8 mouse cellular contexts compared by ENCODE assay signal in genomic region chr15:78978875-78979274, GRCm38 (mm10). TPM values are rescaled to one million over a fixed set of nuclear protein-coding genes. Genes with fewer than 3 reads are reported as not detected.
DNase-seq lines count a peak whose midpoint lies in the region; ATAC-seq and TF ChIP-seq lines count a peak whose summit lies in the region.

No protein-coding gene starts in this region.

- DNase-seq in CH12.LX (ENCODE audit: extremely low read depth) = no peak
- peak; percentile 65 for DNase-seq in kidney, adult 2 months
- peak; percentile 93 for DNase-seq in lung, embryonic 14.5 days
- peak; percentile 73 to 82 for DNase-seq in spleen, postnatal 4 days (ENCODE audit: low spot score in 2 of 2)
- DNase-seq in thymus, postnatal 14 days = no peak
- no peak for DNase-seq in cerebellum, postnatal 25 days

- peaks cover 32% of the 10 kb centered on the region for H3K27me3 ChIP-seq in CH12.LX (replicated peaks)
- H3K27me3 ChIP-seq in kidney, adult 2 months (replicated peaks; ENCODE audit: control insufficient read depth, insufficient read depth, low read length) = no peaks in the 10 kb centered on the region
- no peaks in the 10 kb centered on the region for H3K27me3 ChIP-seq in lung, embryonic 14.5 days (ENCODE audit: insufficient read depth, low read length)

- no peak overlapping the region for H3K4me2 ChIP-seq in CH12.LX (ENCODE audit: insufficient read depth, low read depth, poor library complexity, severe bottlenecking)
- H3K4me2 ChIP-seq in lung, embryonic 14.5 days = 0 out of 2 replicates have a peak overlapping the region, but pooled peaks have one; percentile 0

- WGBS in kidney, adult 2 months = 25% methylated on average over 4 of the region's 4 CpGs
- WGBS in lung, embryonic 14.5 days = 3% methylated on average over 4 of the region's 4 CpGs

- no peaks in the 10 kb centered on the region for H3K79me2 ChIP-seq in CH12.LX (replicated peaks; ENCODE audit: control insufficient read depth, extremely low read depth, insufficient read depth, poor library complexity, severe bottlenecking)

- no peak for TF ChIP-seq RAD21 in CH12.LX (IDR thresholded peaks at IDR 0.05; ENCODE audit: low read depth, low read length)

- H3K9me3 ChIP-seq in CH12.LX (replicated peaks; ENCODE audit: low read length) = no peaks in the 10 kb centered on the region
- no peaks in the 10 kb centered on the region for H3K9me3 ChIP-seq in lung, embryonic 14.5 days (ENCODE audit: low read depth, low read length)

- H3K27ac ChIP-seq in CH12.LX (ENCODE audit: insufficient read depth, low read depth) = no peak overlapping the region
- peak overlapping the region; percentile 70 for H3K27ac ChIP-seq in bone marrow macrophage, adult 2 months (ENCODE audit: insufficient read depth, low read depth, low read length)
- H3K27ac ChIP-seq in kidney, adult 2 months (ENCODE audit: insufficient read depth, low read depth, low read length) = no peak overlapping the region
- H3K27ac ChIP-seq in lung, embryonic 14.5 days (ENCODE audit: low read depth) = peak overlapping the region; percentile 32; the same call in 1 of the 2 replicates

- no peaks in the 10 kb centered on the region for H3K36me3 ChIP-seq in CH12.LX (replicated peaks in 1 of 2; ENCODE audit: control insufficient read depth in 1 of 2, insufficient read depth in 1 of 2, low read length in 1 of 2)
- no peaks in the 10 kb centered on the region for H3K36me3 ChIP-seq in kidney, adult 2 months (ENCODE audit: control insufficient read depth, insufficient read depth, low read length)
- H3K36me3 ChIP-seq in lung, embryonic 14.5 days (ENCODE audit: insufficient read depth) = no peaks in the 10 kb centered on the region

- in situ Hi-C loops in CH12.LX (cut with MboI; ENCODE audit: low pct_ligation_motif_present, low pct_unique_long_range_greater_than_20kb, low sequenced_read_pairs) = no loop called here

- no peak overlapping the region for H3K4me3 ChIP-seq in CH12.LX (replicated peaks in 1 of 3; ENCODE audit: low read depth in 2 of 3, low read length in 2 of 3, poor library complexity in 1 of 3)
- no peak overlapping the region for H3K4me3 ChIP-seq in bone marrow macrophage, adult 2 months (ENCODE audit: insufficient read depth, low read length)
- H3K4me3 ChIP-seq in kidney, adult 2 months (ENCODE audit: insufficient read depth, low read depth, low read length) = no peak overlapping the region
- no peak overlapping the region for H3K4me3 ChIP-seq in lung, embryonic 14.5 days (ENCODE audit: low read depth, low read length)

- dilution Hi-C loops in CH12.LX (cut with MboI; ENCODE audit: extremely low pct_ligation_motif_present, extremely low pct_unique_long_range_greater_than_20kb, low sequenced_read_pairs) = no loop called here

- H3K4me1 ChIP-seq in CH12.LX (ENCODE audit: control insufficient read depth in 1 of 2, insufficient read depth in 2 of 2) = peaks cover 16 to 30% of the 10 kb centered on the region in 2 experiments
- peaks cover 35% of the 10 kb centered on the region for H3K4me1 ChIP-seq in bone marrow macrophage, adult 2 months (ENCODE audit: control insufficient read depth, insufficient read depth, low read length)
- H3K4me1 ChIP-seq in kidney, adult 2 months (ENCODE audit: control insufficient read depth, insufficient read depth, low read length) = peaks cover 4% of the 10 kb centered on the region; the same call in 1 of the 2 replicates
- H3K4me1 ChIP-seq in lung, embryonic 14.5 days (ENCODE audit: insufficient read depth) = peaks cover 16% of the 10 kb centered on the region

- peak; percentile 55 for ATAC-seq in granulocyte monocyte progenitor cell, adult 5-6 weeks (replicated peaks; ENCODE audit: poor library complexity, severe bottlenecking)
- ATAC-seq in lung, embryonic 14.5 days (ENCODE audit: insufficient read depth) = peak; percentile 59

- no peak for TF ChIP-seq CTCF in CH12.LX (conservative IDR thresholded peaks at IDR 0.05 in 1 of 2, IDR thresholded peaks at IDR 0.05 in 1 of 2; ENCODE audit: low read depth in 2 of 2, low read length in 2 of 2)
- TF ChIP-seq CTCF in bone marrow macrophage, adult 2 months (IDR thresholded peaks at IDR 0.05; ENCODE audit: low read depth, low read length) = no peak
- TF ChIP-seq CTCF in kidney, adult 2 months (conservative IDR thresholded peaks at IDR 0.05; ENCODE audit: insufficient read depth, insufficient read length, low read depth, low read length) = no peak
- no peak for TF ChIP-seq CTCF in lung, embryonic 14.5 days (IDR thresholded peaks at IDR 0.05; ENCODE audit: low read depth)

- no peak for TF ChIP-seq EP300 in CH12.LX (IDR thresholded peaks at IDR 0.05; ENCODE audit: low read length)

- no peak overlapping the region for H3K9ac ChIP-seq in CH12.LX (ENCODE audit: insufficient read depth, low read depth)
- 0 out of 2 replicates have a peak overlapping the region, but pooled peaks have one; percentile 13 for H3K9ac ChIP-seq in lung, embryonic 14.5 days

- TF ChIP-seq POLR2A in CH12.LX (IDR thresholded peaks at IDR 0.05; ENCODE audit: low read depth, low read length) = no peak
- no peak for TF ChIP-seq POLR2A in bone marrow macrophage, adult 2 months (IDR thresholded peaks at IDR 0.05; ENCODE audit: borderline replicate concordance, low read depth, low read length)
- TF ChIP-seq POLR2A in kidney, adult 2 months (IDR thresholded peaks at IDR 0.05; ENCODE audit: low read depth, low read length) = no peak

TF ChIP-seq in CH12.LX, 34 proteins besides CTCF, POLR2A, EP300 and RAD21:
- peak; percentile 52; the same call in 1 of the 2 replicates for TF ChIP-seq ETS1 (conservative IDR thresholded peaks at IDR 0.05; ENCODE audit: low read depth, low read length)
- no peak for TF ChIP-seq SMC3 (IDR thresholded peaks at IDR 0.05; ENCODE audit: low read depth, low read length)
- TF ChIP-seq RCOR1 (conservative IDR thresholded peaks at IDR 0.05; ENCODE audit: low read depth, low read length) = no peak
- TF ChIP-seq BHLHE40 (IDR thresholded peaks at IDR 0.05; ENCODE audit: low read depth, low read length) = peak; percentile 33; the same call in 1 of the 2 replicates
- TF ChIP-seq MXI1 (IDR thresholded peaks at IDR 0.05; ENCODE audit: low read depth, low read length) = no peak
- no peak for TF ChIP-seq MEF2A (IDR thresholded peaks at IDR 0.05; ENCODE audit: borderline replicate concordance, low read depth, low read length)
- TF ChIP-seq CHD2 (IDR thresholded peaks at IDR 0.05; ENCODE audit: low read length) = peak; percentile 65
- TF ChIP-seq IRF4 (IDR thresholded peaks at IDR 0.05; ENCODE audit: low read depth, low read length) = peak; percentile 49; the same call in 1 of the 2 replicates
- 0 out of 2 replicates have a peak, but pooled peaks have one; percentile 8 for TF ChIP-seq MAZ (IDR thresholded peaks at IDR 0.05; ENCODE audit: low read depth, low read length)

RNA-seq across cellular contexts. Expression of gene Triobp, which starts 31.4 kb away (rescaled TPM):
- total RNA-seq in CH12.LX (2012; rRNA removed) (26.3 and 31.0 TPM in 2 replicates), CH12.LX (2014; rRNA removed) (10.9 and 11.5 TPM in 2 replicates)
- 25.5 and 27.3 TPM in 2 replicates for polyA plus RNA-seq in CH12.LX (2012; ENCODE audit: insufficient read length, low read depth)
- 28.7 and 33.2 TPM in 2 replicates for polyA plus RNA-seq in bone marrow macrophage, adult 2 months (2012; ENCODE audit: insufficient read depth, insufficient read length, missing spikeins)
- total RNA-seq in granulocyte monocyte progenitor cell, adult 5-6 weeks (2014; fragmentation: Nextera tagmentation) = 44.7 and 55.4 TPM in 2 replicates
- 20.6 and 32.3 TPM in 2 replicates for total RNA-seq in granulocyte monocyte progenitor cell, adult 5-6 weeks (2017)
- polyA plus RNA-seq in kidney, adult 2 months (2012; rRNA removed) = 41.8 and 47.6 TPM in 2 replicates
- polyA plus RNA-seq in lung, embryonic 14.5 days (2014; fragmentation: Nextera tagmentation; extraction: Ambion mirVana) = 47.5 and 49.2 TPM in 2 replicates

RNA-seq across cellular contexts. Expression of gene Nol12, which starts 44.1 kb away (rescaled TPM):
- 33.2 and 40.0 TPM in 2 replicates for total RNA-seq in CH12.LX (2012; rRNA removed)
- total RNA-seq in CH12.LX (2014; rRNA removed) = 13.2 and 13.7 TPM in 2 replicates
- polyA plus RNA-seq in CH12.LX (2012; ENCODE audit: insufficient read length, low read depth) = 89.5 and 91.1 TPM in 2 replicates
- 25.7 and 28.1 TPM in 2 replicates for polyA plus RNA-seq in bone marrow macrophage, adult 2 months (2012; ENCODE audit: insufficient read depth, insufficient read length, missing spikeins)
- total RNA-seq in granulocyte monocyte progenitor cell, adult 5-6 weeks (2014; fragmentation: Nextera tagmentation) = 34.4 and 60.8 TPM in 2 replicates
- total RNA-seq in granulocyte monocyte progenitor cell, adult 5-6 weeks (2017) = 20.1 and 30.7 TPM in 2 replicates
- 19.3 and 24.1 TPM in 2 replicates for polyA plus RNA-seq in kidney, adult 2 months (2012; rRNA removed)
- polyA plus RNA-seq in lung, embryonic 14.5 days (2014; fragmentation: Nextera tagmentation; extraction: Ambion mirVana) = 52.8 and 57.4 TPM in 2 replicates

RNA-seq across cellular contexts. Expression of gene H1f0, which starts 49.4 kb away (rescaled TPM):
- total RNA-seq in CH12.LX (2012; rRNA removed) = 70.6 and 100 TPM in 2 replicates
- total RNA-seq in CH12.LX (2014; rRNA removed) = 15.9 TPM in 2 replicates
- polyA plus RNA-seq in CH12.LX (2012; ENCODE audit: insufficient read length, low read depth) = 11.9 and 12.5 TPM in 2 replicates
- 87.7 and 88.8 TPM in 2 replicates for polyA plus RNA-seq in bone marrow macrophage, adult 2 months (2012; ENCODE audit: insufficient read depth, insufficient read length, missing spikeins)
- 10.6 and 17.0 TPM in 2 replicates for total RNA-seq in granulocyte monocyte progenitor cell, adult 5-6 weeks (2014; fragmentation: Nextera tagmentation)
- total RNA-seq in granulocyte monocyte progenitor cell, adult 5-6 weeks (2017) = 19.6 and 24.4 TPM in 2 replicates
- 123 and 145 TPM in 2 replicates for polyA plus RNA-seq in kidney, adult 2 months (2012; rRNA removed)
- polyA plus RNA-seq in lung, embryonic 14.5 days (2014; fragmentation: Nextera tagmentation; extraction: Ambion mirVana) = 201 and 209 TPM in 2 replicates

RNA-seq across cellular contexts. Expression of gene Lgals1, which starts 52.4 kb away (rescaled TPM):
- total RNA-seq in CH12.LX (2012; rRNA removed) (735 and 858 TPM in 2 replicates), CH12.LX (2014; rRNA removed) (791 and 805 TPM in 2 replicates)
- polyA plus RNA-seq in CH12.LX (2012; ENCODE audit: insufficient read length, low read depth) = 592 and 637 TPM in 2 replicates
- 1,085 and 1,245 TPM in 2 replicates for polyA plus RNA-seq in bone marrow macrophage, adult 2 months (2012; ENCODE audit: insufficient read depth, insufficient read length, missing spikeins)
- 677 and 745 TPM in 2 replicates for total RNA-seq in granulocyte monocyte progenitor cell, adult 5-6 weeks (2014; fragmentation: Nextera tagmentation)
- total RNA-seq in granulocyte monocyte progenitor cell, adult 5-6 weeks (2017) = 746 and 991 TPM in 2 replicates
- polyA plus RNA-seq in kidney, adult 2 months (2012; rRNA removed) = 310 and 318 TPM in 2 replicates
- polyA plus RNA-seq in lung, embryonic 14.5 days (2014; fragmentation: Nextera tagmentation; extraction: Ambion mirVana) = 799 and 855 TPM in 2 replicates

Comparison
In these comparisons a context has a peak if more than half of its experiments do, and no peak if none do; other contexts are left out.
1. DNase-seq: peak in kidney, adult 2 months (single experiment), lung, embryonic 14.5 days (single experiment) and spleen, postnatal 4 days (2 of 2); none in CH12.LX (single experiment), thymus, postnatal 14 days (single experiment) and cerebellum, postnatal 25 days (0 of 2).
2. H3K27ac ChIP-seq: peak in bone marrow macrophage, adult 2 months (single experiment) and lung, embryonic 14.5 days (single experiment); none in CH12.LX (single experiment) and kidney, adult 2 months (single experiment).